Mouse (Mus musculus): ENCODE measurements at regions not wholly inside any gene's neighbourhood (a gene's known extent, or its start where the extent isn't known, plus 50 kb on each side); places are given as distances from the start of the nearest gene placed in this dataset.

DNA sequence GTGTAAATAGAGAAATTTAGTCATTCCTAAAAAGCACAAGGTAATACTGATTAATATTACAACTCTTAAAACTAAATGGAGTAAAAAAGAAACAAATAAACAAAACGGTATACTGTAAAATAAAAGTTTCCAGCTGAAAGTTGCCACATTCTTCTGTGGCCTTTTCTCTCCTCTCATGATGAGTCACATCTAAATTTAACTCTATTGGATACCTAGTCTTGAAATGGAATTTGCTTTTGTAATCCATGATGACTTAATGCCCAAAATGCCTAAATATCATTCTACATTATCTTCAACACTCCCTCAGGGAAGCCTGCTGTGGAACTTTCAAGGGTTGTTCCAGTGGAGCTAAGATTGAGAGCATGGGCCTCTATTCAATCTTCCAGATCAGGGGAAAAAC is 1298.5 kb upstream of the Dsel start:
- H3K4me2 ChIP-seq: no peak overlapping the region
- no peak overlapping the region for H3K9ac ChIP-seq
- WGBS: 90% methylated on average over 1 of the region's 1 CpGs
- no peaks in the 10 kb centered on the region for H3K27me3 ChIP-seq (replicated peaks)
- H3K4me3 ChIP-seq: no peak overlapping the region
- H3K36me3 ChIP-seq (replicated peaks): no peaks in the 10 kb centered on the region
- H3K27ac ChIP-seq: no peak overlapping the region
- no peaks in the 10 kb centered on the region for H3K9me3 ChIP-seq
- no peak for ATAC-seq (replicated peaks)
- H3K4me1 ChIP-seq: no peaks in the 10 kb centered on the region
